Mouse (Mus musculus) erythroblast, adult 5-6 weeks (primary cell): ENCODE results near the gene Pdzrn3. TPM values are rescaled to one million over a fixed set of nuclear protein-coding genes. Genes with fewer than 3 reads are reported as not detected.
A peak's percentile ranks its signal among the peaks of the same experiment; 100 is the strongest.

Experiments
- ATAC-seq: replicated peaks from 2 replicates; pipeline ENCODE4 v1.8.0; 2016; ENCODE audit warnings: moderate number of reproducible peaks, mild to moderate bottlenecking, moderate TSS enrichment, inconsistent platforms; ENCODE audit not compliant: poor library complexity, low FRiP score, severe bottlenecking
- total RNA-seq, 2 experiments: library from RNA; stranded (forward) in 1 of 2; stranded (reverse) in 1 of 2; fragments of 150-400 nt in 1 of 2; fragments of 200-764, 138-1000 nt in 1 of 2; gene quantifications; 2 replicates each; pipeline versions ENCODE4 v1.2.3 to v1.2.4; 2015 to 2017; ENCODE audit warnings: low replicate concordance in 2 of 2

Gene Pdzrn3
- total RNA-seq, 2 experiments from 2014 or later: not detected

GRCm38 (mm10) chr6:101330392-101330791 lies 47.3 kb downstream of the Pdzrn3 start:
- no peak for ATAC-seq

GRCm38 (mm10) chr6:101329499-101329898 lies 48.2 kb downstream of the Pdzrn3 start:
- no peak for ATAC-seq

- ATAC-seq: no peak
Measured at GRCm38 (mm10) chr6:101328514-101328913, 49.2 kb downstream of the Pdzrn3 start.

DNA sequence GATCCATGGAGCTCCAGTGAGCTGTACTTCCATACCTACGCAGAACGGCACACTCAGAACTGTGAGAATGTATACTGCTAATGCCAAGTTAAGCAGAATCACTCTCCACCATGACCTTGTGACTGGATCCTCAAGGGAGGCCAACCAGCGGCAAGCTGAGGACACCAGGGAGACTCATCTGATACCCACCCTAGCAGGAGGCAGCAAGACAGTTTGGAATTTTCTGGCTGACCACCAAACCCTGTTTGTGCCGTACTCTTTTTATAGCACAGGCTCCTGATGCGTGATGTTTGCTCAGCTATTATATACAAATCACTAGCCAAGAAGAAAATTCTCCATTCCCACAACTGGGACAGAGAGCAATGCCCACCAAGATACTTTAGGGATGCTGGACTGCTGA lies 50.0 kb downstream of the Pdzrn3 start:
- no peak for ATAC-seq

DNA sequence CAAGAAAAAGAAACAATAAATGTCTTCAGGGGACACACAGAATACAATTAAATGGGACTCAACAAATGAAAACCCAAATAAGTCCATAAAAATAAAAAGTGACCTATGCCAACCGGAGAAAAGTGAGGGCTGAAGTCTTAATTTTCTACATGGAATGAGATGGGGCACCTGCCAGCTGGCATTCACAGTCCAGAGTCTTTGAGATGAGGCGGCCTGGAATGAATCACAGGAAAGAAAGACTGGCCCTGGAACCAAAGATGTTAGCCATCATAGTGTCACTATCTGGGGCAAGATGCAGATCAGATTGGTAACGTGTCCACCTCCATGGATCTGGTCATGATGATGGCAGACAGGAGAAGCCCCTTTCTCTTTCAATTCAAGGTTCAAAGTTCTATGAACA lies 50.5 kb downstream of the Pdzrn3 start:
- ATAC-seq: no peak

DNA sequence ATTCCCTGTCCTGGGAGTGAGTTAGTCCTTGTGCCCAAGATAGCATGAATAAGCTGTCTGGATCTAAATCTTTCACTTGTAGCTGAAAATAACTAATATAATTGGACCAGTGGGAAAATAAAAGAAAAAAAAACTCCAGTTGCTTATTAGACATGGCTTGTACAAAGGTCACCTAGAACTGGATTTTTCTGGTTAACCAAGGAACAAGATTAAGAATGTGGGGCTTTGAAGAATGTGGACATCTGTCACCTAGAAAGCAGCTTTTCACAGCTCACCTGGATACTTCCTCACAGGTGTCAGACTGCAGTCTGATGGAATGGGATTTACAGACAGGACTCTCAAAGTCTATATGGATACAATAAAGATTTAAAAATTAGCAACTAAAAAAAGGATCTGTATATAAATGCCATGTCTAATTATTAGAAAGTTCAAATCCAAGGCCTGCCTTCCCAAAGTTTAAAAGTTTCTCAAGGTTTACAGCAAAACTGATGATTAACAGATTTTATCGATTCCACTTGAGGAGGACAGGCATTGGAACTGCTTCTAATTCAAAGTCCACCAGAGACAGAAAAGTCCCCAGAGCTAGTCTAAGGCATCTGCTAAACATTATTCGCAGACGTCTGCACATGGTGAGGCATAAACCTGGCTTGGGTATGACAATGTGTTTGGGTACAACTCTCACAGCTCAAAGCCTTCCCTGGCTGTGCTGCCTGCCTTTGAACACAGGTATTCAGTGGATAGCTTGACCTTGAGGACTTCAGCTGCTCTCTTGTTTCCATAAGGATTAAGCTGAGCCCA lies 51.7 kb downstream of the Pdzrn3 start:
- ATAC-seq: no peak

DNA sequence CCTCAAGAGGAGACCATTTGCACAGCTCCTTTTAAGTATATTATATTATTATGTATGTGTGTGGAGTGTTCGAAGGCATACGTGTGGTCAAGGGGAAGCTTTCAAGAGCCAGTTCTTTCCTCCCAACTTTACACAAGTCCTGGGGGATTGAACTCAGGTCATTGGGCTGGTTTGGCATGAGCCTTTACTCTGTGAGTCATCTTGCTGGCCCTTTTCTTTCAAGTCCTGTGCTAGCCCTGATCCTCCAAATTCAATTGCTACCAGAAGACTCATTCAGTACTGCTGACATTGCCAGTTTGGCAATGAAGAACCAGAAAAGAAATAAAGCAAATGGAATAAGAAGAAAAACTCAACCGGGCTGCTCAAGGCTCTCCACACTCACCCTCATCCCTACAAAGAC lies 55.1 kb downstream of the Pdzrn3 start:
- no peak for ATAC-seq

- ATAC-seq: no peak
Measured at GRCm38 (mm10) chr6:101320386-101320785, 57.3 kb downstream of the Pdzrn3 start.

DNA sequence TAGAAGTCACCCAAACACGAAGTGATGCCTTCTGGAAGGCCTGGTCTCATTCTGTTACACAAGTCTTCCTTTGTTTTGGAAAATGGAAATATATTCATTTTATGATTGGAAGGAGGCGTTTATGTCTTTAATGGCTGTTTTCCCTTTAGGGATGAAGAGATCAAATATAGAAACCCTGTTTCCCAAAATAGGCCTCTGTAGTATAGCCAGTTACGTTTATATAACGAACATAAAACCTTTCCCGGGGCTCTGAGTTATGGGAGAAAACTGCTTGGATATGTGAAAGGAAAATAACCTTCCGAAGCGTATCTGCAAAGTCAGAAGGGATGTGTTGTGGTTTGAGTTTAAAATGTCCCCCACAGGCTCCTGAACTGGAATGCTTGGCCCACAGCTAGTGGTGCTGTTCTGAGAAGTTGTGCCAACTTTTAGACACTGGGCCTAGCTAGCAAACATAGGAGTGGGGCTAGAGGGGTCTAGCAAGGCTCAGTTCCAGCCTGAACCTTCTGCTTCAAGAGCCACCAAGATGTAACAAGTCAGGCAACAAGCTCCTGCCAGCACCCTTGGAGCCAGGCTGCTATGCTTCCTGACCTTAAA lies 58.2 kb downstream of the Pdzrn3 start:
- ATAC-seq: no peak

- no peak for ATAC-seq
Measured at GRCm38 (mm10) chr6:101318530-101318929, 59.2 kb downstream of the Pdzrn3 start.

DNA sequence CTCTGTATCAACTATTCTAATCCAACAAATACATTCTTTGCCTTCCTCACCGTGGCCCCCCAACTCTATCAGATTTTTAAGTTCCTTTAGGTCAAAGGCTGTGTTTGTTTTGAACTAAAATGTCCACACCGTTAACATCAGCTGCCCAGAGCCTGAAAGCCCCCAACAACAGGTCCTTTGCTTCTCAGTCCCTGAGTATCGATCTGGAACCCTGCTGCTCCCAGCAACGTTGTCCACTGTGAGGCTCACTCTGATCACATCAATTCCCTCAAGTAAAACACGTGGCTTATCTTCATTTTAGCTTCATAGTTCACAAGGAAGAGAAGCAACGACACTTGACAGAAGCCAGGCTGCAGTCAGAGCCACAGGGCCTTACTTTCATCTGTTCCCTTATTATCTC lies 66.3 kb downstream of the Pdzrn3 start:
- no peak for ATAC-seq

GRCm38 (mm10) chr6:101310491-101310890 lies 67.2 kb downstream of the Pdzrn3 start:
- no peak for ATAC-seq

GRCm38 (mm10) chr6:101307964-101308531 lies 69.6 kb downstream of the Pdzrn3 start:
- ATAC-seq: no peak

DNA sequence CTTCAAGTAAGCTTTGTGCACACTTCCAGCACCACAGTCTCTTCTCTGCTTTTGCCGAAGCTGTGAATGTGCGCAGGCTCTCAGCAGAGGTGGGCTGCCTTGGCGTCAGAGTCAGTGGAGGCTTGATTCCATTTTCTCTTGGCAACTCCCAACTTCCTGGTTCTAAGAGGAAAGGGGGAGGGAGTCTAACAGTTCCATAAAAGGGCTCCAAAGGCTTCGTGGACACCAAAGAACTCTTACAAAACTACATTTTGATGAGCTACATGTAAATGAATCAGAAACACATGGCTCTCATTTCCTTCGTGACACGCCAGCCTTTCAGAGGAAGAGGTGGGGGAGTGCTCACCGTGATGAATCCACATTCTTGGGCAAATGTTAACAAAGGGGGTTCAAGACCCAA lies 70.9 kb downstream of the Pdzrn3 start:
- ATAC-seq: no peak

GRCm38 (mm10) chr6:101305543-101305942 lies 72.2 kb downstream of the Pdzrn3 start:
- no peak for ATAC-seq

- no peak for ATAC-seq
Measured at GRCm38 (mm10) chr6:101303959-101304738, 73.5 kb downstream of the Pdzrn3 start.

- ATAC-seq: no peak
Measured at GRCm38 (mm10) chr6:101303501-101303900, 74.2 kb downstream of the Pdzrn3 start.

DNA sequence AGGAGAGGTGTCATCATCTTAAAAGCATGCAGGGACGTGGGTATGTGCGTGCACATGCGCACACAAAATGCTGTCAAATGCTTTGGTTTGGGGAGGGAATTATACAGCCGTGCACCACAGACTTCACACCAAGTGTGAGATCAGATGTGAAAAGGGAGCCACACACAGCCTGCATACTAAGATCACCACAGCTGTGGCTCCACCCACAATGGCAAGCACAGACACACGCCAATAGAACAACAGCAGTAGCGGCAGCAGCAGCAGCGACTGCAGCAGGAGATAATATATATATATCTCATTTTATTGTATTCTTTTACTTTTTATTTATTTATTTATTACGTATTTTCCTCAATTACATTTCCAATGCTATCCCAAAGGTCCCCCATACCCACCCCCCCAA lies 76.5 kb downstream of the Pdzrn3 start:
- ATAC-seq: peak; percentile 81

- no peak for ATAC-seq
Measured at GRCm38 (mm10) chr6:101299434-101299833, 78.3 kb downstream of the Pdzrn3 start.
